Mouse (Mus musculus) MEL (cell line): ENCODE results near the gene Grb10. TPM values are rescaled to one million over a fixed set of nuclear protein-coding genes. Genes with fewer than 3 reads are reported as not detected.

Source experiments
- DNase-seq: peaks from one replicate; pipeline ENCODE4 v3.0.0; 2011; ENCODE audit warnings: low read depth, low spot score
- H3K27ac ChIP-seq: 2 replicates; pipeline ENCODE4 v1.5.1; 2012; ENCODE audit warnings: low read depth, mild to moderate bottlenecking, control low read depth, low read length, moderate library complexity; ENCODE audit not compliant: control insufficient read depth
- H3K27me3 ChIP-seq, 2 experiments: fragments of 150-350 bp in 1 of 2; sonication (generic) in 1 of 2; 2 replicates each; pipeline ENCODE4 v1.6.1; 2012; ENCODE audit warnings: low read length in 2 of 2, mild to moderate bottlenecking in 2 of 2, improper control_type of control experiment in 1 of 2, moderate library complexity in 1 of 2; ENCODE audit not compliant: insufficient read depth in 2 of 2, control insufficient read depth in 1 of 2
- H3K36me3 ChIP-seq, 2 experiments: 2 replicates each; pipeline ENCODE4 v1.6.1; 2012 to 2014; ENCODE audit warnings: low read length in 2 of 2, improper control_type of control experiment in 1 of 2, inconsistent platforms in 1 of 2, mild to moderate bottlenecking in 1 of 2; ENCODE audit not compliant: insufficient read depth in 2 of 2, control insufficient read depth in 1 of 2
- H3K4me1 ChIP-seq, 2 experiments: fragments of 150-350 bp in 1 of 2; sonication (generic) in 1 of 2; 2 replicates each; pipeline ENCODE4 v1.6.1; 2012; ENCODE audit warnings: low read length in 2 of 2, improper control_type of control experiment in 1 of 2, mild to moderate bottlenecking in 1 of 2; ENCODE audit not compliant: insufficient read depth in 2 of 2, control insufficient read depth in 1 of 2
- H3K4me3 ChIP-seq, 2 experiments: fragments of 150-350 bp in 1 of 2; sonication (generic) in 1 of 2; 2 replicates each; pipeline ENCODE4 v1.5.1; 2012; ENCODE audit warnings: low read depth in 2 of 2, low read length in 2 of 2, mild to moderate bottlenecking in 2 of 2, moderate library complexity in 2 of 2, control low read depth in 1 of 2, improper control_type of control experiment in 1 of 2; ENCODE audit not compliant: control insufficient read depth in 1 of 2, insufficient read depth in 1 of 2
- H3K79me2 ChIP-seq: 2 replicates; pipeline ENCODE4 v1.6.1; 2012; ENCODE audit warnings: mild to moderate bottlenecking, low read length, moderate library complexity; ENCODE audit not compliant: control insufficient read depth, poor library complexity, insufficient read depth
- H3K9ac ChIP-seq: 2 replicates; pipeline ENCODE4 v1.6.1; 2012; ENCODE audit warnings: low read depth, mild to moderate bottlenecking, control low read depth, low read length, moderate library complexity; ENCODE audit not compliant: control insufficient read depth, poor library complexity, severe bottlenecking
- H3K9me3 ChIP-seq: fragments of 150-350 bp; sonication (generic); replicated peaks from 2 replicates; pipeline ENCODE4 v1.6.1; 2012; ENCODE audit warnings: mild to moderate bottlenecking, low read length, improper control_type of control experiment, moderate library complexity; ENCODE audit not compliant: insufficient read depth
- CTCF ChIP-seq, 3 experiments: IDR thresholded peaks in 2 of 3; conservative IDR thresholded peaks in 1 of 3; 2 replicates each; pipeline ENCODE4 v1.5.1; 2011 to 2012; ENCODE audit warnings: low read length in 3 of 3, low read depth in 2 of 3, mild to moderate bottlenecking in 2 of 3, improper control_type of control experiment in 1 of 3, inconsistent platforms in 1 of 3, mixed read lengths in 1 of 3, moderate library complexity in 1 of 3; ENCODE audit not compliant: control insufficient read depth in 1 of 3, insufficient read depth in 1 of 3, poor library complexity in 1 of 3, severe bottlenecking in 1 of 3
- E2F4 ChIP-seq: IDR thresholded peaks from 2 replicates; pipeline ENCODE4 v1.6.1; 2011; ENCODE audit warnings: low read depth, low read length, improper control_type of control experiment, borderline replicate concordance
- ELF1 ChIP-seq: IDR thresholded peaks from 2 replicates; pipeline ENCODE4 v1.6.1; 2014; ENCODE audit warnings: low read depth, mild to moderate bottlenecking, inconsistent platforms, low read length, improper control_type of control experiment, moderate library complexity
- EP300 ChIP-seq, 2 experiments: IDR thresholded peaks; 2 replicates each; pipeline ENCODE4 v1.6.1; 2011; ENCODE audit warnings: improper control_type of control experiment in 2 of 2, low read length in 2 of 2, low read depth in 1 of 2, mild to moderate bottlenecking in 1 of 2
- GATA1 ChIP-seq: IDR thresholded peaks from 2 replicates; pipeline ENCODE4 v1.6.1; 2011; ENCODE audit warnings: low read depth, low read length, improper control_type of control experiment
- HCFC1 ChIP-seq: IDR thresholded peaks from 2 replicates; pipeline ENCODE4 v1.6.1; 2012; ENCODE audit warnings: low read depth, mild to moderate bottlenecking, inconsistent platforms, low read length, improper control_type of control experiment, moderate library complexity
- JUND ChIP-seq: IDR thresholded peaks from 2 replicates; pipeline ENCODE4 v1.6.1; 2011; ENCODE audit warnings: low read depth, mild to moderate bottlenecking, improper control_type of control experiment, low read length
- MEF2A ChIP-seq: IDR thresholded peaks from 2 replicates; pipeline ENCODE4 v1.6.1; 2014; ENCODE audit warnings: low read depth, mild to moderate bottlenecking, inconsistent platforms, low read length, improper control_type of control experiment; ENCODE audit not compliant: poor library complexity, insufficient replicate concordance, severe bottlenecking; ENCODE audit errors: extremely low read depth
- MYB ChIP-seq: IDR thresholded peaks from 2 replicates; pipeline ENCODE4 v1.6.1; 2011; ENCODE audit warnings: mild to moderate bottlenecking, low read depth, low read length, improper control_type of control experiment
- MYC ChIP-seq: IDR thresholded peaks from 2 replicates; pipeline ENCODE4 v1.6.1; 2011; ENCODE audit warnings: low read depth, mild to moderate bottlenecking, low read length, improper control_type of control experiment, moderate library complexity
- NRF1 ChIP-seq: IDR thresholded peaks from 2 replicates; pipeline ENCODE4 v1.6.1; 2014; ENCODE audit warnings: low read depth, mild to moderate bottlenecking, inconsistent platforms, low read length, improper control_type of control experiment, moderate library complexity; ENCODE audit not compliant: poor library complexity, insufficient read depth, severe bottlenecking
- POLR2A ChIP-seq, 2 experiments: IDR thresholded peaks; 2 replicates each; pipeline ENCODE4 v1.6.1; 2011 to 2012; ENCODE audit warnings: low read length in 2 of 2, mild to moderate bottlenecking in 2 of 2, control low read depth in 1 of 2, improper control_type of control experiment in 1 of 2, low read depth in 1 of 2, moderate library complexity in 1 of 2; ENCODE audit not compliant: control insufficient read depth in 1 of 2, insufficient read depth in 1 of 2, poor library complexity in 1 of 2
- POLR2AphosphoS2 ChIP-seq: IDR thresholded peaks from 2 replicates; pipeline ENCODE4 v1.6.1; 2011; ENCODE audit warnings: low read length, improper control_type of control experiment
- RAD21 ChIP-seq: IDR thresholded peaks from 2 replicates; pipeline ENCODE4 v1.6.1; 2011; ENCODE audit warnings: mild to moderate bottlenecking, low read depth, low read length, improper control_type of control experiment
- SMC3 ChIP-seq: IDR thresholded peaks from 2 replicates; pipeline ENCODE4 v1.6.1; 2011; ENCODE audit warnings: low read depth, low read length, improper control_type of control experiment
- TAL1 ChIP-seq: IDR thresholded peaks from 2 replicates; pipeline ENCODE4 v1.6.1; 2012; ENCODE audit warnings: mild to moderate bottlenecking, inconsistent platforms, low read length, moderate library complexity, mixed read lengths
- TBP ChIP-seq: IDR thresholded peaks from 2 replicates; pipeline ENCODE4 v1.8.0; 2011; ENCODE audit warnings: low read depth, low read length, improper control_type of control experiment
- ZC3H11A ChIP-seq: IDR thresholded peaks from 2 replicates; pipeline ENCODE4 v1.6.1; 2012; ENCODE audit warnings: low read depth, mild to moderate bottlenecking, inconsistent platforms, low read length, improper control_type of control experiment
- ZMIZ1 ChIP-seq: IDR thresholded peaks from 2 replicates; pipeline ENCODE4 v1.6.1; 2012; ENCODE audit warnings: low read depth, mild to moderate bottlenecking, inconsistent platforms, low read length, improper control_type of control experiment, moderate library complexity
- ZNF384 ChIP-seq: IDR thresholded peaks from 2 replicates; pipeline ENCODE4 v1.6.1; 2012; ENCODE audit warnings: low read depth, mild to moderate bottlenecking, inconsistent platforms, low read length, improper control_type of control experiment
- polyA plus RNA-seq, 2 experiments: library from polyadenylated mRNA; stranded (reverse) in 1 of 2; unstranded in 1 of 2; fragments of >175 nt in 1 of 2; fragments of >200 nt in 1 of 2; gene quantifications; 2 replicates each; pipeline versions ENCODE4 v1.2.1 to v1.2.4; 2012; ENCODE audit warnings: low replicate concordance in 2 of 2, low read depth in 1 of 2; ENCODE audit not compliant: insufficient read length in 2 of 2, insufficient read depth in 1 of 2, missing spikeins in 1 of 2
- total RNA-seq: library from RNA; depleted of rRNA; stranded (reverse); fragments of 300-350 nt; gene quantifications from 2 replicates; pipeline ENCODE4 v1.2.3, GENCODE M21; 2012

The Grb10 gene
- total and polyA plus RNA-seq, 3 experiments = not detected

- Histone ChIP-seq H3K27ac (no peak overlapping the region), H3K27me3 (peaks cover 0 to 4% of the 10 kb centered on the region in 2 experiments; a peak in 1 of 4 replicates)
- TF ChIP-seq CTCF (IDR thresholded peaks at IDR 0.05 in 2 of 3, conservative IDR thresholded peaks at IDR 0.05 in 1 of 3; ENCODE audit: control insufficient read depth in 1 of 3, insufficient read depth in 1 of 3, low read depth in 2 of 3, low read length in 3 of 3, poor library complexity in 1 of 3, severe bottlenecking in 1 of 3) = no peak
- TF ChIP-seq MYC = peak; percentile 43; the same call in 1 of the 2 replicates
Measured at GRCm38 (mm10) chr11:11962629-11962954, 75.9 kb downstream of the Grb10 start.

GRCm38 (mm10) chr11:11961917-11962628 is 76.4 kb downstream of the Grb10 start:
- peak; percentile 16; the same call in 1 of the 2 replicates for TF ChIP-seq ZNF384
- TF ChIP-seq TAL1 = no peak
- Histone ChIP-seq H3K9me3 (no peaks in the 10 kb centered on the region), H3K27ac (no peak overlapping the region), H3K79me2 (no peaks in the 10 kb centered on the region), H3K4me3 (no peak overlapping the region), H3K27me3 (peaks cover 0 to 2% of the 10 kb centered on the region in 2 experiments; a peak in 1 of 4 replicates), H3K36me3 (peaks cover 0 to 7% of the 10 kb centered on the region in 2 experiments; a peak in 1 of 4 replicates), H3K4me1 (peaks cover 0 to 6% of the 10 kb centered on the region in 2 experiments; a peak in 1 of 4 replicates), H3K9ac (no peak overlapping the region)
- DNase-seq = peak; percentile 18

More at GRCm38 (mm10) chr11:11962629-11962954, 75.9 kb downstream of the Grb10 start:
- no peaks in the 10 kb centered on the region for H3K79me2 ChIP-seq
- peak; percentile 16 for DNase-seq
- H3K4me3 ChIP-seq = no peak overlapping the region
- peaks cover 0 to 6% of the 10 kb centered on the region in 2 experiments; a peak in 1 of 4 replicates for H3K4me1 ChIP-seq
- H3K9ac ChIP-seq = no peak overlapping the region
- peaks cover 0 to 7% of the 10 kb centered on the region in 2 experiments; a peak in 1 of 4 replicates for H3K36me3 ChIP-seq
- H3K9me3 ChIP-seq = no peaks in the 10 kb centered on the region

GRCm38 (mm10) chr11:11960858-11961257 is 77.6 kb downstream of the Grb10 start:
- TF ChIP-seq ZC3H11A (no peak), TBP (no peak), JUND (no peak), GATA1 (no peak), CTCF (IDR thresholded peaks at IDR 0.05 in 2 of 3, conservative IDR thresholded peaks at IDR 0.05 in 1 of 3; ENCODE audit: control insufficient read depth in 1 of 3, insufficient read depth in 1 of 3, low read depth in 2 of 3, low read length in 3 of 3, poor library complexity in 1 of 3, severe bottlenecking in 1 of 3) (no peak), POLR2AphosphoS2 (no peak), MEF2A (no peak), E2F4 (no peak), POLR2A (IDR thresholded peaks at IDR 0.05; ENCODE audit: control insufficient read depth in 1 of 2, insufficient read depth in 1 of 2, low read depth in 1 of 2, low read length in 2 of 2, poor library complexity in 1 of 2) (no peak), RAD21 (no peak), ZMIZ1 (no peak), SMC3 (no peak), ELF1 (no peak), HCFC1 (no peak), NRF1 (no peak), EP300 (IDR thresholded peaks at IDR 0.05; ENCODE audit: low read depth in 1 of 2, low read length in 2 of 2) (no peak), MYB (no peak)
- TF ChIP-seq, all 39 proteins: peak for 0
- Histone ChIP-seq H3K4me3 (no peak overlapping the region), H3K9ac (no peak overlapping the region)

More at GRCm38 (mm10) chr11:11960858-11961257, 77.6 kb downstream of the Grb10 start:
- Histone ChIP-seq H3K27me3 (no peaks in the 10 kb centered on the region; a peak in 1 of 4 replicates), H3K27ac (no peak overlapping the region), H3K4me1 (peaks cover 0 to 6% of the 10 kb centered on the region in 2 experiments; a peak in 1 of 4 replicates), H3K9me3 (no peaks in the 10 kb centered on the region), H3K79me2 (no peaks in the 10 kb centered on the region), H3K36me3 (peaks cover 0 to 7% of the 10 kb centered on the region in 2 experiments; a peak in 1 of 4 replicates)
- DNase-seq = no peak
